Mouse (Mus musculus): ENCODE data around the gene Ddx21. TPM values are rescaled to one million over a fixed set of nuclear protein-coding genes. Genes with fewer than 3 reads are reported as not detected.

Gene Ddx21
- polyA plus RNA-seq, 1 experiment from 2014 or later = 72.8 TPM

DNA sequence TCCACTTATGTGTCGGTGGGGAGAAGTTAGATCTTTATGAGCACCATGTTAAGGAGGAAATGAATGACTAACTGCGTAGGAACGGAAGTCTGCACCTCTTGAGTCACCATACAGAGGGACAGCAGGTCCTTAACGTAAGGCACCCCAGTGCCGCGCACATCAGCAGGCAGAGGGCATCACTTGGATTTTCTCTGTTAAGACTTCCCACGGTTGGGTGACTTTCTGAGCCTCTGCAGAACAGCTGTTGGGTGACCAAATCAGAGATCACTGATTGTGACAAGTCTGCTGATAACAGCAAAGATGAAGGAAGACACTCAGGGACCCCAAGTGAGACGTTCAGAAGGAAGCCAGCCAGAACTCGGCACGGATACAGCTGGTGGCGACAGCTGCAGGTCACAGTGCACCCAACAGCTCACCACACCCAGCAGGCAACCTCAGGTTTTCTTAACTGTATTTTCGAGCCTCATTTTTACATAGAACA is 48.4 kb downstream of the Ddx21 start:
- Histone ChIP-seq H3K36me3 (ENCODE audit: control insufficient read depth, insufficient read depth, low read length) (peaks cover 2% of the 10 kb centered on the region; the same call in 1 of the 2 replicates), H3K4me1 (replicated peaks; ENCODE audit: control insufficient read depth, insufficient read depth, low read length) (peaks cover 3% of the 10 kb centered on the region; the same call in 1 of the 2 replicates), H3K4me3 (ENCODE audit: low read depth, low read length) (no peak overlapping the region), H3K27ac (ENCODE audit: low read depth, low read length) (no peak overlapping the region), H3K9me3 (ENCODE audit: control insufficient read depth, low read length) (no peaks in the 10 kb centered on the region), H3K9ac (ENCODE audit: low read depth, low read length) (no peak overlapping the region; the same call in 1 of the 2 replicates), H3K4me2 (no peak overlapping the region), H3K27me3 (replicated peaks; ENCODE audit: control insufficient read depth, insufficient read depth, low read length) (no peaks in the 10 kb centered on the region)
- no peak for DNase-seq (ENCODE audit: low spot score)
- no peak for ATAC-seq (replicated peaks; ENCODE audit: low FRiP score)
- 58% methylated on average over 12 of the region's 12 CpGs for WGBS

DNA sequence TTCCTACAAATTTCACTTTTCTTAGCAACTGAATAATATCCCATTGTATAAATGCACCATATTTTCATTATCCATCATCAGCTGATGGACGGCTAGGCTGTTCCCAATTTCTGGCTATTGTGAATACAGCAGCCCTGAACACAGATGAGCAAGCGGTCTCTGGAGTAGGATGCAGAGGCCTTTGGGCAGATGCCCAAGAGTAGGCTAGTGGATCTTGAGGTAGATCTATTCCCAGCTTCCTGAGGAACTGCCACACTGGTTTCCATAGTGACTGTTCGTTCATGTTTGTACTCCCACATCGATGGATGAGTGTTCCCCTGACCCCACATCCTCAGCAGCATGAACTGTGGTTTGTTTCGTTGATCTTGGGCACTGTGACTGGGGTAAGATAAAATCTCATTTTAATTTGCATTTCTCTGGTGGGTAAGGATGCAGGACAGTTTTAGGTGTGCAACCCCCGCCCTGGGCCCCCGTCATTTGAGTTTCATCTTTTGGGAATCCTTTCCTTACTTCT is 51.2 kb downstream of the Ddx21 start:
- 75% methylated on average over 7 of the region's 7 CpGs for WGBS
- Histone ChIP-seq H3K27me3 (replicated peaks; ENCODE audit: control insufficient read depth, insufficient read depth, low read length) (no peaks in the 10 kb centered on the region), H3K9ac (ENCODE audit: low read depth, low read length) (no peak overlapping the region), H3K4me1 (replicated peaks; ENCODE audit: control insufficient read depth, insufficient read depth, low read length) (peaks cover 3% of the 10 kb centered on the region; the same call in 1 of the 2 replicates), H3K4me3 (ENCODE audit: low read depth, low read length) (no peak overlapping the region), H3K27ac (ENCODE audit: low read depth, low read length) (no peak overlapping the region), H3K9me3 (ENCODE audit: control insufficient read depth, low read length) (no peaks in the 10 kb centered on the region), H3K36me3 (ENCODE audit: control insufficient read depth, insufficient read depth, low read length) (no peaks in the 10 kb centered on the region), H3K4me2 (no peak overlapping the region)
- no peak for ATAC-seq (replicated peaks; ENCODE audit: low FRiP score)
- no peak for DNase-seq (ENCODE audit: low spot score)

- Histone ChIP-seq H3K9ac (ENCODE audit: low read depth, low read length) (no peak overlapping the region), H3K27ac (ENCODE audit: low read depth, low read length) (no peak overlapping the region), H3K9me3 (ENCODE audit: control insufficient read depth, low read length) (no peaks in the 10 kb centered on the region), H3K4me1 (replicated peaks; ENCODE audit: control insufficient read depth, insufficient read depth, low read length) (peaks cover 3% of the 10 kb centered on the region; the same call in 1 of the 2 replicates), H3K4me3 (ENCODE audit: low read depth, low read length) (no peak overlapping the region), H3K36me3 (ENCODE audit: control insufficient read depth, insufficient read depth, low read length) (no peaks in the 10 kb centered on the region), H3K4me2 (no peak overlapping the region), H3K27me3 (replicated peaks; ENCODE audit: control insufficient read depth, insufficient read depth, low read length) (no peaks in the 10 kb centered on the region)
- peak; percentile 71 for ATAC-seq (replicated peaks; ENCODE audit: low FRiP score)
- no peak for DNase-seq (ENCODE audit: low spot score)
- WGBS = 21% methylated on average over 14 of the region's 16 CpGs
Observed at GRCm38 (mm10) chr10:62549523-62550166, 52.4 kb downstream of the Ddx21 start.

- no peak for ATAC-seq (replicated peaks; ENCODE audit: low FRiP score)
Observed at GRCm38 (mm10) chr10:62546441-62546840, 55.6 kb downstream of the Ddx21 start.

GRCm38 (mm10) chr10:62545759-62546158 is 56.3 kb downstream of the Ddx21 start:
- H3K4me3 ChIP-seq (ENCODE audit: low read depth, low read length) = no peak overlapping the region
- DNase-seq (ENCODE audit: low spot score) (no peak), ATAC-seq (replicated peaks; ENCODE audit: low FRiP score) (no peak)
- H3K27ac ChIP-seq (ENCODE audit: low read depth, low read length) = no peak overlapping the region
- H3K4me2 ChIP-seq = no peak overlapping the region
- no peaks in the 10 kb centered on the region for H3K27me3 ChIP-seq (replicated peaks; ENCODE audit: control insufficient read depth, insufficient read depth, low read length)
- H3K9ac ChIP-seq (ENCODE audit: low read depth, low read length) = no peak overlapping the region
- no peaks in the 10 kb centered on the region for H3K9me3 ChIP-seq (ENCODE audit: control insufficient read depth, low read length)
- H3K4me1 ChIP-seq (replicated peaks; ENCODE audit: control insufficient read depth, insufficient read depth, low read length) = peaks cover 8% of the 10 kb centered on the region
- H3K36me3 ChIP-seq (ENCODE audit: control insufficient read depth, insufficient read depth, low read length) = no peaks in the 10 kb centered on the region

More at GRCm38 (mm10) chr10:62546441-62546840, 55.6 kb downstream of the Ddx21 start:
- whole genome bisulfite sequencing = 75% methylated on average over 10 of the region's 10 CpGs
- no peak overlapping the region for H3K4me3 ChIP-seq (ENCODE audit: low read depth, low read length)
- 0 out of 2 replicates have a peak, but pooled peaks cover 3% of the 10 kb centered on the region for H3K4me1 ChIP-seq (replicated peaks; ENCODE audit: control insufficient read depth, insufficient read depth, low read length)
- no peak overlapping the region for H3K4me2 ChIP-seq
- DNase-seq (ENCODE audit: low spot score) = no peak
- H3K27me3 ChIP-seq (replicated peaks; ENCODE audit: control insufficient read depth, insufficient read depth, low read length) = no peaks in the 10 kb centered on the region
- H3K36me3 ChIP-seq (ENCODE audit: control insufficient read depth, insufficient read depth, low read length) = no peaks in the 10 kb centered on the region
- H3K9ac ChIP-seq (ENCODE audit: low read depth, low read length) = no peak overlapping the region
- no peaks in the 10 kb centered on the region for H3K9me3 ChIP-seq (ENCODE audit: control insufficient read depth, low read length)
- no peak overlapping the region for H3K27ac ChIP-seq (ENCODE audit: low read depth, low read length)

- H3K36me3 ChIP-seq (ENCODE audit: control insufficient read depth, insufficient read depth, low read length) = no peaks in the 10 kb centered on the region
- no peak overlapping the region for H3K27ac ChIP-seq (ENCODE audit: low read depth, low read length)
- DNase-seq (ENCODE audit: low spot score) (no peak), ATAC-seq (replicated peaks; ENCODE audit: low FRiP score) (no peak)
- no peak overlapping the region for H3K9ac ChIP-seq (ENCODE audit: low read depth, low read length)
- no peak overlapping the region for H3K4me3 ChIP-seq (ENCODE audit: low read depth, low read length)
- no peak overlapping the region for H3K4me2 ChIP-seq
- H3K27me3 ChIP-seq (replicated peaks; ENCODE audit: control insufficient read depth, insufficient read depth, low read length) = no peaks in the 10 kb centered on the region
- H3K4me1 ChIP-seq (replicated peaks; ENCODE audit: control insufficient read depth, insufficient read depth, low read length) = peaks cover 14% of the 10 kb centered on the region
- 83% methylated on average over 4 of the region's 4 CpGs for WGBS
- no peaks in the 10 kb centered on the region for H3K9me3 ChIP-seq (ENCODE audit: control insufficient read depth, low read length)
Observed at GRCm38 (mm10) chr10:62544316-62544715, 57.8 kb downstream of the Ddx21 start.

DNA sequence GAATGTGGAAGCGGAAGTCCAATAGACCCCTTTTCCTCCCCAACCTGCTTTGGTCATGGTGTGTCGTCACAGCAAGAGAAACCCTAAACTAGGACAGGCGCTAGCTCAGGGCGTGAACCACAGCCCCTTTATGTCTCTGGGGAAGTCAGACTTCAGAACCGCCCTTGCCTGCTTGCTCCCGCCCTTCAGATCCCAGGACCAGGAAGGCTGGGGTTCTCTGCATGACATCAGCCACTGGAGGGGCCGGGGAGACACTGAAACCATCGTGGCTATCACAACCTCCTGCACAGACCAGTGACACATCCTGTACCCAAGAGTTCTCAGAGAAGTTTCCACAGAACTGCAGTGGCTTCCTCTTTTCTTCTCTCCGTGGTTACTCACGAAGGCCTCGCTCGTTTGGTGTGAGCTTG is 58.7 kb downstream of the Ddx21 start:
- no peak overlapping the region for H3K4me3 ChIP-seq (ENCODE audit: low read depth, low read length)
- H3K36me3 ChIP-seq (ENCODE audit: control insufficient read depth, insufficient read depth, low read length) = no peaks in the 10 kb centered on the region
- H3K4me1 ChIP-seq (replicated peaks; ENCODE audit: control insufficient read depth, insufficient read depth, low read length) = peaks cover 14% of the 10 kb centered on the region
- 47% methylated on average over 12 of the region's 12 CpGs for WGBS
- DNase-seq (ENCODE audit: low spot score) (no peak), ATAC-seq (replicated peaks; ENCODE audit: low FRiP score) (0 out of 2 replicates have a peak, but pooled peaks have one; percentile 14)
- H3K9me3 ChIP-seq (ENCODE audit: control insufficient read depth, low read length) = no peaks in the 10 kb centered on the region
- H3K9ac ChIP-seq (ENCODE audit: low read depth, low read length) = no peak overlapping the region
- H3K4me2 ChIP-seq = peak overlapping the region; percentile 19; the same call in 1 of the 2 replicates
- no peaks in the 10 kb centered on the region for H3K27me3 ChIP-seq (replicated peaks; ENCODE audit: control insufficient read depth, insufficient read depth, low read length)
- H3K27ac ChIP-seq (ENCODE audit: low read depth, low read length) = peak overlapping the region; percentile 16; the same call in 1 of the 2 replicates

- no peak for ATAC-seq (replicated peaks; ENCODE audit: low FRiP score)
- H3K36me3 ChIP-seq (ENCODE audit: control insufficient read depth, insufficient read depth, low read length) = no peaks in the 10 kb centered on the region
- H3K4me1 ChIP-seq (replicated peaks; ENCODE audit: control insufficient read depth, insufficient read depth, low read length) = peaks cover 14% of the 10 kb centered on the region
- H3K27ac ChIP-seq (ENCODE audit: low read depth, low read length) = peak overlapping the region; percentile 16; the same call in 1 of the 2 replicates
- 73% methylated on average over 8 of the region's 8 CpGs for WGBS
- H3K9me3 ChIP-seq (ENCODE audit: control insufficient read depth, low read length) = no peaks in the 10 kb centered on the region
- H3K4me2 ChIP-seq = peak overlapping the region; percentile 19; the same call in 1 of the 2 replicates
- H3K27me3 ChIP-seq (replicated peaks; ENCODE audit: control insufficient read depth, insufficient read depth, low read length) = no peaks in the 10 kb centered on the region
- H3K4me3 ChIP-seq (ENCODE audit: low read depth, low read length) = no peak overlapping the region
- no peak overlapping the region for H3K9ac ChIP-seq (ENCODE audit: low read depth, low read length)
- DNase-seq (ENCODE audit: low spot score) = no peak
Observed at GRCm38 (mm10) chr10:62542928-62543327, 59.2 kb downstream of the Ddx21 start.

GRCm38 (mm10) chr10:62542507-62542906 is 59.6 kb downstream of the Ddx21 start:
- Histone ChIP-seq H3K4me2 (no peak overlapping the region), H3K4me3 (ENCODE audit: low read depth, low read length) (no peak overlapping the region), H3K4me1 (replicated peaks; ENCODE audit: control insufficient read depth, insufficient read depth, low read length) (peaks cover 14% of the 10 kb centered on the region), H3K36me3 (ENCODE audit: control insufficient read depth, insufficient read depth, low read length) (no peaks in the 10 kb centered on the region), H3K27me3 (replicated peaks; ENCODE audit: control insufficient read depth, insufficient read depth, low read length) (no peaks in the 10 kb centered on the region), H3K9me3 (ENCODE audit: control insufficient read depth, low read length) (no peaks in the 10 kb centered on the region), H3K27ac (ENCODE audit: low read depth, low read length) (no peak overlapping the region), H3K9ac (ENCODE audit: low read depth, low read length) (no peak overlapping the region)
- ATAC-seq (replicated peaks; ENCODE audit: low FRiP score) (no peak), DNase-seq (ENCODE audit: low spot score) (no peak)
- WGBS = 89% methylated on average over 12 of the region's 12 CpGs

Data from liver, embryonic 11.5 days (tissue).